Mouse (Mus musculus): ENCODE data around the gene 4931409K22Rik. TPM values are rescaled to one million over a fixed set of nuclear protein-coding genes. Genes with fewer than 3 reads are reported as not detected.

The 4931409K22Rik gene
- polyA plus RNA-seq, 1 experiment from 2014 or later = not detected

DNA sequence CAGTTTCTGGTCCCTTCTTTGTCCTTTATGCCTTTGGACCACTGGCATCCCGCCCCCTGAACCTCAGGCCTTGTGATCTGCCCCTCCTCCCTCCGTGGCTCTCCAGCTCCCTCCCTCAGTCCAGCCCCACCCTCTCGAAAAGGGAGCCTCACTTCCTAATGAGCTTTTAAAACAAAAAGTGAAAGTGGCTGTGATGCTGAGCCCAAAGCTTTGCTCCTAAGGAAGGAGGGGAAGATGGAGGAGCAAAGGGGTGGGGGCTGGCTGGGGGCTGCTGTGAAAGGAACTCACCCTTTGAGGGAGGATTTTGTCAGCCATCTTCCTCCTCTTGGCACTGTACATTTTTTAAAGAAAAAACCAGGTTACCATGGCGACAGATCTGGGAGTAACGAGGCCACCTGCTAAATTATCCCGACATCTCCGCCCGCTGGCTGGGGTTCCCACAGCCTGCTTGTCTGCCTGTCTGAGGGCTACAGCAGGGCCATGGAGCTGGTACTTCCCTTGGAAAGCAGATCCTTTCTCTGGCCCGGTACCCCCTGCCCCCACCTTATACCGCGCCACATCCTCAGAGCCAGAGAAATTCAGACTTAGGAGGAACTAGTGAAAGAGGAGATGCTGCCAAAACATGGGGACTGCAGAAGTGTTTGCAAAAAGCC is 40.0 kb upstream of the 4931409K22Rik start:
- peaks cover 26% of the 10 kb centered on the region for H3K4me1 ChIP-seq (ENCODE audit: control insufficient read depth, insufficient read depth, low read length)
- no peak overlapping the region for H3K9ac ChIP-seq (ENCODE audit: low read depth, low read length)
- peak; percentile 70 for DNase-seq (ENCODE audit: low spot score)
- WGBS = 18% methylated on average over 11 of the region's 11 CpGs
- H3K36me3 ChIP-seq (ENCODE audit: control insufficient read depth, insufficient read depth, low read length) = peaks cover 46% of the 10 kb centered on the region
- H3K27ac ChIP-seq (replicated peaks; ENCODE audit: low read depth, low read length) = no peak overlapping the region; the same call in 1 of the 2 replicates
- H3K9me3 ChIP-seq (ENCODE audit: control insufficient read depth, low read length) = no peaks in the 10 kb centered on the region
- H3K4me2 ChIP-seq (ENCODE audit: low read depth, low read length) = peak overlapping the region; percentile 11; the same call in 1 of the 2 replicates
- H3K4me3 ChIP-seq (ENCODE audit: low read depth, low read length) = no peak overlapping the region
- no peaks in the 10 kb centered on the region for H3K27me3 ChIP-seq (replicated peaks; ENCODE audit: control insufficient read depth, insufficient read depth, low read length)
- ATAC-seq (ENCODE audit: low read depth) = no peak; the same call in 1 of the 2 replicates

- H3K4me3 ChIP-seq (ENCODE audit: low read depth, low read length) = no peak overlapping the region
- H3K27me3 ChIP-seq (replicated peaks; ENCODE audit: control insufficient read depth, insufficient read depth, low read length) = no peaks in the 10 kb centered on the region
- ATAC-seq (ENCODE audit: low read depth) (no peak), DNase-seq (ENCODE audit: low spot score) (no peak)
- H3K9me3 ChIP-seq (ENCODE audit: control insufficient read depth, low read length) = no peaks in the 10 kb centered on the region
- no peak overlapping the region for H3K4me2 ChIP-seq (ENCODE audit: low read depth, low read length)
- peaks cover 25% of the 10 kb centered on the region for H3K4me1 ChIP-seq (ENCODE audit: control insufficient read depth, insufficient read depth, low read length)
- H3K27ac ChIP-seq (replicated peaks; ENCODE audit: low read depth, low read length) = no peak overlapping the region
- peaks cover 54% of the 10 kb centered on the region for H3K36me3 ChIP-seq (ENCODE audit: control insufficient read depth, insufficient read depth, low read length)
- H3K9ac ChIP-seq (ENCODE audit: low read depth, low read length) = no peak overlapping the region
- 71% methylated on average over 14 of the region's 14 CpGs for WGBS
Measured at GRCm38 (mm10) chr5:24595786-24596380, 39.3 kb upstream of the 4931409K22Rik start.

GRCm38 (mm10) chr5:24595261-24595660 is 38.7 kb upstream of the 4931409K22Rik start:
- Histone ChIP-seq H3K4me1 (ENCODE audit: control insufficient read depth, insufficient read depth, low read length) (peaks cover 20% of the 10 kb centered on the region), H3K9ac (ENCODE audit: low read depth, low read length) (no peak overlapping the region), H3K27me3 (replicated peaks; ENCODE audit: control insufficient read depth, insufficient read depth, low read length) (no peaks in the 10 kb centered on the region), H3K9me3 (ENCODE audit: control insufficient read depth, low read length) (no peaks in the 10 kb centered on the region), H3K36me3 (ENCODE audit: control insufficient read depth, insufficient read depth, low read length) (peaks cover 60% of the 10 kb centered on the region), H3K4me3 (ENCODE audit: low read depth, low read length) (no peak overlapping the region), H3K4me2 (ENCODE audit: low read depth, low read length) (no peak overlapping the region), H3K27ac (replicated peaks; ENCODE audit: low read depth, low read length) (no peak overlapping the region)
- ATAC-seq (ENCODE audit: low read depth) (no peak), DNase-seq (ENCODE audit: low spot score) (no peak)
- WGBS = 93% methylated on average over 5 of the region's 5 CpGs

DNA sequence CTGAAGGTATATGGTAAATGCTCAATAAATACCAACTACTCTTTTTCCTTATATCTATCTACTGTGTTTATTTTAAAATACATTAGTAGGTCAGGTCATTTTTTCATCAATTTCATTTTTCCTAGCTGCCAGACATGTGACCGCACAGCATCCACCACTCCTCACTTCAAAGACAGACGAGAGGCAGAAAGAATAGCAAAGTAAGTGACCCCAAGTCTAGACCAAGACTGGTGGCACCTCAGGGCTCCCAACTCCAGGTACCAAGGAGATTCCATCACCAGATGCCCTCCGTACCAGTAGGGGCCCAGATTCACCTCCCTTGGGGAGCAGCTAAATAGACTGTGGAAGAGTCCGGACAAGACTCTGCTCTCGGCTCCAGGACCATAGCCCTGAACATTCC is 37.7 kb upstream of the 4931409K22Rik start:
- H3K4me1 ChIP-seq (ENCODE audit: control insufficient read depth, insufficient read depth, low read length) = peaks cover 19% of the 10 kb centered on the region
- H3K27me3 ChIP-seq (replicated peaks; ENCODE audit: control insufficient read depth, insufficient read depth, low read length) = no peaks in the 10 kb centered on the region
- DNase-seq (ENCODE audit: low spot score) = no peak
- H3K9ac ChIP-seq (ENCODE audit: low read depth, low read length) = no peak overlapping the region
- WGBS = 85% methylated on average over 5 of the region's 5 CpGs
- no peak overlapping the region for H3K4me2 ChIP-seq (ENCODE audit: low read depth, low read length)
- no peak for ATAC-seq (ENCODE audit: low read depth)
- H3K9me3 ChIP-seq (ENCODE audit: control insufficient read depth, low read length) = no peaks in the 10 kb centered on the region
- H3K36me3 ChIP-seq (ENCODE audit: control insufficient read depth, insufficient read depth, low read length) = peaks cover 66% of the 10 kb centered on the region
- H3K4me3 ChIP-seq (ENCODE audit: low read depth, low read length) = no peak overlapping the region
- no peak overlapping the region for H3K27ac ChIP-seq (replicated peaks; ENCODE audit: low read depth, low read length)

DNA sequence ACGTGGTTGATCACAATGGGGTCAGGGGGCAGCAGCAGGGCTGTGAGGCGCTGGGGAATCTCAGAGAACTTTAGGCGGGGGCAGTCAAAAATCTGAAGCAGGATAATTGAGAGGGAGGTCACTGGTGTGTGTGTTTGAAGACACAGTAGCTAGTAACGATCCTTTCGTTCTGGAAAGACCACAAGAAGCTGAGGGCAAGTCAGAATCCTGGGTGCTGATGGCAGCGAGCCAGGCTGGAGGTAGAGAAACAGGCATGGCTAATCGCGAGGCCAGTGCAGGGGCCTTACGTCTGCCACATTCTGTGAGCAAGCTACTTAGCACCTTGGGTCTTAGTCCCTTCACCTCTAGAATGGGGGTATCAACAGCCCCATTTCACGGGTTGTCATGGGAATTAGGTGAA is 37.3 kb upstream of the 4931409K22Rik start:
- no peak overlapping the region for H3K27ac ChIP-seq (replicated peaks; ENCODE audit: low read depth, low read length)
- WGBS = 68% methylated on average over 10 of the region's 10 CpGs
- no peak for ATAC-seq (ENCODE audit: low read depth)

DNA sequence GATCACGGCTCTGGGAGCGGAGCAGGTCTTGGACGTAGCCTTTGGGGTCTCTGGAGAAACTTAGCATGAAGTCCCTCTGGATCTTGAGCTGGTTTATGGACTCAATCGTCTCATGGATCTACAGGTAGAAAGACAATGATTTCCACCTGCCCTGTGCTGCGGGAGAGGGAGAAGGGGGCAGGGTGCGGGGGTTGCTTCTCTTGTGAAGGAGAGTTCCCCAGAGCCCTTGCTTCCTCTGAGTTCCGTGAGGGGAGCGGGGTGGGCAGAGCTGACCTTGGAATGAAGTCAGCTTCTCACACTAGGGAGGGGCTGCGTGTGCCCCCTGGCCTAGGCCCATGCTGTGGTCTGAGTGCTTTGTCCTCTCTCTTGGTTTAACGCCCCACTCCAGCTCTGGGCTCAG is 36.6 kb upstream of the 4931409K22Rik start:
- H3K27ac ChIP-seq (replicated peaks; ENCODE audit: low read depth, low read length) = no peak overlapping the region
- ATAC-seq (ENCODE audit: low read depth) = no peak
- H3K36me3 ChIP-seq (ENCODE audit: control insufficient read depth, insufficient read depth, low read length) = peaks cover 77% of the 10 kb centered on the region
- no peaks in the 10 kb centered on the region for H3K9me3 ChIP-seq (ENCODE audit: control insufficient read depth, low read length)
- no peaks in the 10 kb centered on the region for H3K27me3 ChIP-seq (replicated peaks; ENCODE audit: control insufficient read depth, insufficient read depth, low read length)
- 68% methylated on average over 9 of the region's 10 CpGs for WGBS
- H3K9ac ChIP-seq (ENCODE audit: low read depth, low read length) = no peak overlapping the region
- H3K4me1 ChIP-seq (ENCODE audit: control insufficient read depth, insufficient read depth, low read length) = peaks cover 9% of the 10 kb centered on the region
- DNase-seq (ENCODE audit: low spot score) = no peak
- H3K4me2 ChIP-seq (ENCODE audit: low read depth, low read length) = no peak overlapping the region
- H3K4me3 ChIP-seq (ENCODE audit: low read depth, low read length) = no peak overlapping the region

More for the DNA sequence above, 37.3 kb upstream of the 4931409K22Rik start:
- Histone ChIP-seq H3K4me2 (ENCODE audit: low read depth, low read length) (no peak overlapping the region), H3K9ac (ENCODE audit: low read depth, low read length) (no peak overlapping the region), H3K4me3 (ENCODE audit: low read depth, low read length) (no peak overlapping the region), H3K27me3 (replicated peaks; ENCODE audit: control insufficient read depth, insufficient read depth, low read length) (no peaks in the 10 kb centered on the region), H3K36me3 (ENCODE audit: control insufficient read depth, insufficient read depth, low read length) (peaks cover 70% of the 10 kb centered on the region), H3K4me1 (ENCODE audit: control insufficient read depth, insufficient read depth, low read length) (peaks cover 15% of the 10 kb centered on the region), H3K9me3 (ENCODE audit: control insufficient read depth, low read length) (no peaks in the 10 kb centered on the region)
- DNase-seq (ENCODE audit: low spot score) = no peak

- H3K9me3 ChIP-seq (ENCODE audit: control insufficient read depth, low read length) = no peaks in the 10 kb centered on the region
- no peak for ATAC-seq (ENCODE audit: low read depth)
- WGBS = 63% methylated on average over 19 of the region's 21 CpGs
- H3K4me1 ChIP-seq (ENCODE audit: control insufficient read depth, insufficient read depth, low read length) = peaks cover 8% of the 10 kb centered on the region
- H3K27me3 ChIP-seq (replicated peaks; ENCODE audit: control insufficient read depth, insufficient read depth, low read length) = no peaks in the 10 kb centered on the region
- H3K4me3 ChIP-seq (ENCODE audit: low read depth, low read length) = no peak overlapping the region
- H3K9ac ChIP-seq (ENCODE audit: low read depth, low read length) = no peak overlapping the region
- H3K27ac ChIP-seq (replicated peaks; ENCODE audit: low read depth, low read length) = no peak overlapping the region
- H3K36me3 ChIP-seq (ENCODE audit: control insufficient read depth, insufficient read depth, low read length) = peaks cover 80% of the 10 kb centered on the region
- no peak overlapping the region for H3K4me2 ChIP-seq (ENCODE audit: low read depth, low read length)
- DNase-seq (ENCODE audit: low spot score) = no peak
Measured at GRCm38 (mm10) chr5:24592471-24593160, 36.0 kb upstream of the 4931409K22Rik start.

GRCm38 (mm10) chr5:24591796-24592470 is 35.3 kb upstream of the 4931409K22Rik start:
- Histone ChIP-seq H3K36me3 (ENCODE audit: control insufficient read depth, insufficient read depth, low read length) (peaks cover 80% of the 10 kb centered on the region), H3K27me3 (replicated peaks; ENCODE audit: control insufficient read depth, insufficient read depth, low read length) (no peaks in the 10 kb centered on the region), H3K27ac (replicated peaks; ENCODE audit: low read depth, low read length) (no peak overlapping the region), H3K4me2 (ENCODE audit: low read depth, low read length) (peak overlapping the region; percentile 18; the same call in 1 of the 2 replicates), H3K9ac (ENCODE audit: low read depth, low read length) (no peak overlapping the region), H3K4me3 (ENCODE audit: low read depth, low read length) (no peak overlapping the region), H3K4me1 (ENCODE audit: control insufficient read depth, insufficient read depth, low read length) (peaks cover 8% of the 10 kb centered on the region), H3K9me3 (ENCODE audit: control insufficient read depth, low read length) (no peaks in the 10 kb centered on the region)
- ATAC-seq (ENCODE audit: low read depth) = no peak
- DNase-seq (ENCODE audit: low spot score) = no peak
- WGBS = 52% methylated on average over 21 of the region's 24 CpGs

Data from embryonic facial prominence, embryonic 14.5 days (tissue).